Mouse (Mus musculus) midbrain, postnatal 0 days (tissue): ENCODE data around the gene Hgd. TPM values are rescaled to one million over a fixed set of nuclear protein-coding genes. Genes with fewer than 3 reads are reported as not detected.

Source experiments
- ATAC-seq: fragments of 200-750 bp; cut with Nextera tagmentation; 2 replicates; pipeline ENCODE4 v1.8.0; 2017; ENCODE audit warnings: moderate number of reproducible peaks, mild to moderate bottlenecking, moderate TSS enrichment, moderate library complexity; ENCODE audit not compliant: low FRiP score
- DNase-seq: peaks from one replicate; pipeline ENCODE4 v3.0.0-alpha.2; 2015; ENCODE audit warnings: low spot score
- H3K27ac ChIP-seq: fragments of 300-500 bp; sonication (generic); 2 replicates; pipeline ENCODE4 v1.5.1; 2014; ENCODE audit warnings: low read depth, mild to moderate bottlenecking, low read length, mixed read lengths
- H3K27me3 ChIP-seq: fragments of 300-500 bp; sonication (generic); 2 replicates; pipeline ENCODE4 v1.6.1; 2014; ENCODE audit warnings: low read length, control low read depth, mixed read lengths; ENCODE audit not compliant: insufficient read depth
- H3K36me3 ChIP-seq: fragments of 300-500 bp; sonication (generic); 2 replicates; pipeline ENCODE4 v1.6.1; 2014; ENCODE audit warnings: low read length, control low read depth, mixed read lengths; ENCODE audit not compliant: insufficient read depth
- H3K4me1 ChIP-seq: fragments of 300-500 bp; sonication (generic); 2 replicates; pipeline ENCODE4 v1.6.1; 2014; ENCODE audit warnings: mild to moderate bottlenecking, control low read depth, antibody characterized with exemption, low read length, mixed read lengths; ENCODE audit not compliant: insufficient read depth
- H3K4me2 ChIP-seq: fragments of 300-500 bp; sonication (generic); 2 replicates; pipeline ENCODE4 v1.6.1; 2014; ENCODE audit warnings: low read depth, mild to moderate bottlenecking, low read length, mixed read lengths; ENCODE audit not compliant: poor library complexity, severe bottlenecking
- H3K4me3 ChIP-seq: fragments of 300-500 bp; sonication (generic); 2 replicates; pipeline ENCODE4 v1.5.1; 2014; ENCODE audit warnings: low read depth, mild to moderate bottlenecking, low read length, moderate library complexity
- H3K9ac ChIP-seq: fragments of 300-500 bp; sonication (generic); replicated peaks from 2 replicates; pipeline ENCODE4 v1.6.1; 2014; ENCODE audit warnings: mild to moderate bottlenecking, low read length, moderate library complexity, mixed read lengths; ENCODE audit not compliant: poor library complexity, severe bottlenecking
- H3K9me3 ChIP-seq: fragments of 300-500 bp; sonication (generic); 2 replicates; pipeline ENCODE4 v1.6.1; 2016; ENCODE audit warnings: low read length, control low read depth
- CTCF ChIP-seq: IDR thresholded peaks from 2 replicates; pipeline ENCODE4 v1.5.1; 2016; ENCODE audit warnings: antibody characterized with exemption, mild to moderate bottlenecking
- WGBS: fragments of 180-500 bp; shearing (Covaris S2); extraction: QIAGEN DNeasy Blood & Tissue Kit; methylation state at CpG from one replicate; pipeline ENCODE4 v1.1.7; 2014; 5-methylcytosine and 5-hydroxymethylcytosine counted together
- polyA plus RNA-seq: library from polyadenylated mRNA; unstranded; fragments of >200 nt; fragmentation: Nextera tagmentation; extraction: Ambion mirVana; gene quantifications from 2 replicates; pipeline ENCODE4 v1.2.1, GENCODE M21; 2015
- total RNA-seq: library from RNA; depleted of rRNA; stranded (reverse); fragments of >200 nt; gene quantifications from 2 replicates; pipeline ENCODE4 v1.2.3, GENCODE M21; 2014

The Hgd gene
- total and polyA plus RNA-seq, 2 experiments from 2014 or later = 0.27 to 0.43 TPM

DNA sequence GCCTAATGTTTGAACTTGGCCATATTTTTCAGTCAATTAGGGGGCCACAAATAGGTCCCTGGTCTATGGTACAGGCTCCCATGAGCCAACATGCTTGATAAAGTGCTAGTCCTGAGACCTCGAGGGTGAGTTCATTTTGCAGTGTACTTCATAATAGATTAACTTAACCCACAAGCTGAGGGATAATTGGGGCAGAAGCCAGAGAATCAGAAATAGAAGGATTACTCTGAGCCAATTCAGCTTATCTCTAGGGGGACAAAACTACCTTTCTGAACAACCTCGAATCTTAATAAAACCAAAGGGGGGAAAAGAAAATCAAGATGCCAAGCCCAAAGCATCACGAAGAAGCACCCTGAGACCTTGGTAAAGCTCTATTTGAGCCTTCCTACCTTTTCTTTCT, 42.5 kb downstream of the Hgd start:
- Histone ChIP-seq H3K9me3 (no peaks in the 10 kb centered on the region), H3K4me3 (no peak overlapping the region), H3K9ac (no peak overlapping the region), H3K27me3 (no peaks in the 10 kb centered on the region), H3K4me2 (no peak overlapping the region), H3K36me3 (no peaks in the 10 kb centered on the region), H3K27ac (no peak overlapping the region), H3K4me1 (peaks cover 3% of the 10 kb centered on the region; the same call in 1 of the 2 replicates)
- TF ChIP-seq CTCF = no peak
- 37% methylated on average over 3 of the region's 3 CpGs for WGBS
- ATAC-seq (no peak), DNase-seq (no peak)

GRCm38 (mm10) chr16:37622919-37623318, 43.0 kb downstream of the Hgd start:
- Histone ChIP-seq H3K9ac (no peak overlapping the region), H3K9me3 (no peaks in the 10 kb centered on the region), H3K4me3 (no peak overlapping the region), H3K4me1 (peaks cover 3% of the 10 kb centered on the region; the same call in 1 of the 2 replicates), H3K36me3 (no peaks in the 10 kb centered on the region), H3K27ac (no peak overlapping the region), H3K4me2 (no peak overlapping the region), H3K27me3 (no peaks in the 10 kb centered on the region)
- ATAC-seq = no peak
- no peak for TF ChIP-seq CTCF
- 20% methylated on average over 5 of the region's 5 CpGs for WGBS
- peak; percentile 66 for DNase-seq

DNA sequence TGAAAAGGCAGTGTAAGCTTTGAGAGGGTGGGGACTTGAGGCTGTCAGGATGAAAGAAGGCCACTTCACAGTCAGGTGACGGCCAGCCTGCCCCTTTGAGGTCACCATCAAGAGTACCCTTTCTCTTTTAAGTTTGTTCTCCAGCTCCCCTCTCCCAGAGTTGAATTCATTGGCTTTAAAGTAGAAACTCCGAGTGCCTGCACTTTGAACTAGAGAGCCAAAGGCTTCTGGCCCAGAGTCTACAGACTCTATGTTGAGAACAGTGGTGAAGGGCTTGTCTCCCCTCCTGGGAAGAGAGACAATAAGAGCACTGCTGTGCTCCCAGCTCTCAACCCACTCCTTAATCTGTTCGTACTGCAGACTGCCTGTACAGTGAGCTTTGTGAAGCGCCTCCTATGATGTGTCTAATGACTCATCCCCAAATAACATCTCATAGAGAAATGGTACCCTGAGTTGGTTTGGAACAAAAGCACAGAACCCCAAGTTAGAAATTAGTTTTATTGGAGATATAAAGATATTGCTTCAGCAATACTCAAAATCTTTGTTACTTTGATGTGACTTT, 46.5 kb downstream of the Hgd start:
- Histone ChIP-seq H3K4me3 (no peak overlapping the region), H3K27me3 (no peaks in the 10 kb centered on the region), H3K27ac (no peak overlapping the region), H3K9ac (no peak overlapping the region), H3K9me3 (no peaks in the 10 kb centered on the region), H3K4me2 (no peak overlapping the region), H3K4me1 (peaks cover 3% of the 10 kb centered on the region; the same call in 1 of the 2 replicates), H3K36me3 (no peaks in the 10 kb centered on the region)
- TF ChIP-seq CTCF = no peak
- WGBS = 55% methylated on average over 4 of the region's 4 CpGs
- ATAC-seq (no peak), DNase-seq (no peak)

GRCm38 (mm10) chr16:37628336-37628735, 48.4 kb downstream of the Hgd start:
- Histone ChIP-seq H3K27me3 (no peaks in the 10 kb centered on the region), H3K4me2 (no peak overlapping the region), H3K9me3 (no peaks in the 10 kb centered on the region), H3K4me1 (no peaks in the 10 kb centered on the region; the same call in 1 of the 2 replicates), H3K27ac (no peak overlapping the region), H3K36me3 (no peaks in the 10 kb centered on the region), H3K4me3 (no peak overlapping the region), H3K9ac (no peak overlapping the region)
- ATAC-seq (no peak), DNase-seq (no peak)
- TF ChIP-seq CTCF = no peak
- WGBS = 77% methylated on average over 9 of the region's 9 CpGs

- Histone ChIP-seq H3K36me3 (no peaks in the 10 kb centered on the region), H3K27ac (no peak overlapping the region), H3K4me2 (no peak overlapping the region), H3K9ac (no peak overlapping the region), H3K4me1 (no peaks in the 10 kb centered on the region), H3K9me3 (no peaks in the 10 kb centered on the region), H3K27me3 (no peaks in the 10 kb centered on the region), H3K4me3 (no peak overlapping the region)
- WGBS = 31% methylated on average over 7 of the region's 7 CpGs
- DNase-seq = peak; percentile 31
- no peak for TF ChIP-seq CTCF
- no peak; the same call in 1 of the 2 replicates for ATAC-seq
Measured at GRCm38 (mm10) chr16:37629011-37629410, 49.1 kb downstream of the Hgd start.

GRCm38 (mm10) chr16:37634578-37634977, 54.6 kb downstream of the Hgd start:
- Histone ChIP-seq H3K4me2 (no peak overlapping the region), H3K27me3 (no peaks in the 10 kb centered on the region), H3K9me3 (no peaks in the 10 kb centered on the region), H3K9ac (no peak overlapping the region), H3K4me1 (no peaks in the 10 kb centered on the region), H3K4me3 (no peak overlapping the region), H3K36me3 (no peaks in the 10 kb centered on the region), H3K27ac (no peak overlapping the region)
- ATAC-seq (no peak), DNase-seq (no peak)
- TF ChIP-seq CTCF = no peak
- WGBS = 75% methylated on average over 9 of the region's 9 CpGs
